Mouse (Mus musculus) G1E-ER4 (cell line): ENCODE measurements around the gene Scnn1b. TPM values are rescaled to one million over a fixed set of nuclear protein-coding genes. Genes with fewer than 3 reads are reported as not detected.

Experiments
- GATA1 ChIP-seq: IDR thresholded peaks from one replicate; pipeline ENCODE4 v1.8.0; 2012; ENCODE audit warnings: low read length, inconsistent platforms
- polyA plus RNA-seq: library from polyadenylated mRNA; stranded (reverse); fragments of >175 nt; gene quantifications from 2 replicates; pipeline ENCODE4 v1.2.3, GENCODE M21; 2012

The Scnn1b gene
- polyA plus RNA-seq, 1 experiment, result 0.02 TPM

GRCm38 (mm10) chr7:121896689-121897088, 31.9 kb downstream of the Scnn1b start:
- no peak for TF ChIP-seq GATA1

GRCm38 (mm10) chr7:121899311-121899710, 34.5 kb downstream of the Scnn1b start:
- TF ChIP-seq GATA1, result no peak

- no peak for TF ChIP-seq GATA1
These were observed 35.1 kb downstream of the Scnn1b start for GRCm38 (mm10) chr7:121899940-121900339.

- TF ChIP-seq GATA1, result no peak
These were observed 38.0 kb downstream of the Scnn1b start for GRCm38 (mm10) chr7:121902757-121903411.

GRCm38 (mm10) chr7:121906879-121907278, 42.0 kb downstream of the Scnn1b start:
- no peak for TF ChIP-seq GATA1

GRCm38 (mm10) chr7:121912250-121912649, 47.4 kb downstream of the Scnn1b start:
- TF ChIP-seq GATA1, result no peak

GRCm38 (mm10) chr7:121913944-121914343, 49.1 kb downstream of the Scnn1b start:
- no peak for TF ChIP-seq GATA1

- TF ChIP-seq GATA1, result no peak
These were observed 59.5 kb downstream of the Scnn1b start for GRCm38 (mm10) chr7:121924361-121924760.

GRCm38 (mm10) chr7:121927882-121928281, 63.0 kb downstream of the Scnn1b start:
- no peak for TF ChIP-seq GATA1

- no peak for TF ChIP-seq GATA1
These were observed 66.4 kb downstream of the Scnn1b start for GRCm38 (mm10) chr7:121931246-121931645.

- TF ChIP-seq GATA1, result no peak
These were observed 68.8 kb downstream of the Scnn1b start for GRCm38 (mm10) chr7:121933675-121934074.

GRCm38 (mm10) chr7:121934346-121934745, 69.5 kb downstream of the Scnn1b start:
- no peak for TF ChIP-seq GATA1

GRCm38 (mm10) chr7:121935906-121936794, 71.3 kb downstream of the Scnn1b start:
- TF ChIP-seq GATA1, result no peak

- TF ChIP-seq GATA1, result no peak
These were observed 72.2 kb downstream of the Scnn1b start for GRCm38 (mm10) chr7:121936861-121937630.

- TF ChIP-seq GATA1, result no peak
These were observed 73.5 kb downstream of the Scnn1b start for GRCm38 (mm10) chr7:121938124-121938891.
